Mouse (Mus musculus): ENCODE measurements around the gene Pla2g1b. TPM values are rescaled to one million over a fixed set of nuclear protein-coding genes. Genes with fewer than 3 reads are reported as not detected.
A peak's percentile ranks its signal among the peaks of the same experiment; 100 is the strongest.
"Not testable (repeated sequence)": the region's sequence is repeated elsewhere in the genome, so short reads cannot be mapped to it uniquely, and the experiment has no call there.

Gene Pla2g1b
- total RNA-seq, 2 experiments from 2014 or later = not detected

DNA sequence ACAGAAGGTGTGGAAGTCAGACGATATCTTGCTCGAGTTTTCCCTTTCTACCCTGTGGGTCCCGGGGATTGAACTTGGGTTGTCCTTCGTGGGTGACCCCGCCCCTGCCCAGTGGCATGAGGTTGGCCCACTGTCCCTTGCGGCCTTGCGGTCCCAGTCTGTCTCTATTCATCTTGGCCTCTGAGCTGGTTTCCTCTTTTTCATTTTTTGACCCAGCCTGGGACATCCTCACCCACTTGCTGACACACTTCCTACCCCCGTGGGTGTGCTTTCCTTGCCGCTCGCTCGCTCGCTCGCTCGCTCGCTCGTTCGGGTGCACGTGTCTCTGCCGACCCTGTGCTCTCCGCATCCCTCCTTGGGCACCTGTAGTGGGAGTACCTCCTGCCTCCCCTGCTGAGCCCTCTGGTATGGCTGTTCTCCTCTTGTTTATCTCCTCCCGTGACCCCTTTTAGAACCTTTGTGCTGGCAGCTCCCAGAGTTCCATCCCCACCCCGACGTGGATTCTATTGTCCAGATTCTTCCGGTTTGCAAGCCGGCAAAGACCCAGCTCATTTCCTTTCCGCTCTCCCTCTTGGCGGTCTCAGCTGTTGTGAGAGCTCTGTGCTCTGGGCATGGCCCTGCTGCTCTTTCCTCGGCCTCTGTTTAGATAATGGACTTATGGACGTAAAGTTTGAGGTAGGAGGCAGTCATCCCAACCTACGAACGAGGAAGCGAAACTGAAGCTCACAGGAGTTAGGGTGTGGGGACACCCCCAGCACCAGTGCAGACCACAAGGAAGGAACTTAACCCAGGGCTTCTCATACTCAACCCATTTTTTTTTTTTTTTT, 50.2 kb downstream of the Pla2g1b start:
- DNase-seq (ENCODE audit: low spot score in 2 of 2) = peak in 1 of 2 experiments; percentile 24
- intact Hi-C loops (cut with DNase I) = no loop called here

DNA sequence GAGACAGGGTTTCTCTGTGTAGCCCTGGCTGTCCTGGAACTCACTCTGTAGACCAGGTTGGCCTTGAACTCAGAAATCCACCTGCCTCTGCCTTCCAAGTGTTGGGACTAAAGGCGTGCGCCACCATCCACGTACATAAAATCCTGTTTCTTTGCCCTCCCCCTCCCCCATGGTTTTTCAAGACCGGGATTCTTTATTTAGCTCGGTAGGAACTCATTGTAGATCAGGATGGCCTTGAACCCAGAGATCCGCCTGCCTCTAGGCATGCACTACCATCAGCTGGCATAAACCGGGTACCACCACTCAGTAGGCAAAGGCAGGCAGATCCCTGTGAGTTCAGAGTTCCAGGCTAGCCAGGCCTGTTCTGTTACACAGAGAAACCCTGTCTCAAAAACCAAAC, 50.8 kb downstream of the Pla2g1b start:
- intact Hi-C loops (cut with DNase I) = no loop called here
- DNase-seq (ENCODE audit: low spot score in 2 of 2) = no peak

DNA sequence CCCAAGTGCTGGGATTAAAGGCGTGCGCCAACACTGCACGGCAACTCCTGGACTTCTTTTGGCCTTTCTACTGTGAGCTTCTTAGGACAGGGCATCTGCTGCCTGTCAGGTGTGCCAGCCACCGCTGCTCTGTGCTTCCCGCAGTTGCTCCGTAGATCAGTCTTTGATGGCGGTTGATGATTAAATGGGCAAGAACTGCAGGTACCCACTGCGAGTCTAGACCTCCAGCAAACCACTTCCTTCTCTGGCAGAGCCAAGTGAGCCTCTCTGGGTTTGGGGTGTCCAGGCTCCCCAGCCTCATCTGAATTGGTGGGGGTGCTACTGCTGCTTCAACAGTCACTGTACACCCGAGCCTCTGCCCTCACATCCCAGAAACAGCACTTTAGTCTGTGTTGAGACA, 51.4 kb downstream of the Pla2g1b start:
- no peak for DNase-seq (ENCODE audit: low spot score in 2 of 2)
- intact Hi-C loops (cut with DNase I) = no loop called here

DNA sequence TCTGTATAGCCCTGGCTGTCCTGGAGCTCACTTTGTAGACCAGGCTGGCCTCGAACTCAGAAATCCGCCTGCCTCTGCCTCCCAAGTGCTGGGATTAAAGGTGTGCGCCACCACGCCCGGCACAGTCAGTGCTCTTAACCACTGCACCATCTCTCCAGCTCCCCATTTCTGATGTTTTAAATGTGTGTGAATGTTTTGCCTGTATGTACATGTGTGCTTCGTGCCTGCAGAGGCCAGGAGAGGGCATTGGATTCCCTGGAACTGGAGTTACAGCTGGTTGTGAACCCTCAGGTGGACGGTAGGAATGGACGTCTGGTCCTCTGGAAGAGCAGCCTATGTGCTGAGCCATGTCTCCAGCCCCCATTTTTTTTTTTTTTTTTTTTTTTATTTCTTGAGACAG, 52.2 kb downstream of the Pla2g1b start:
- intact Hi-C loops (cut with DNase I) = not testable (repeated sequence)

DNA sequence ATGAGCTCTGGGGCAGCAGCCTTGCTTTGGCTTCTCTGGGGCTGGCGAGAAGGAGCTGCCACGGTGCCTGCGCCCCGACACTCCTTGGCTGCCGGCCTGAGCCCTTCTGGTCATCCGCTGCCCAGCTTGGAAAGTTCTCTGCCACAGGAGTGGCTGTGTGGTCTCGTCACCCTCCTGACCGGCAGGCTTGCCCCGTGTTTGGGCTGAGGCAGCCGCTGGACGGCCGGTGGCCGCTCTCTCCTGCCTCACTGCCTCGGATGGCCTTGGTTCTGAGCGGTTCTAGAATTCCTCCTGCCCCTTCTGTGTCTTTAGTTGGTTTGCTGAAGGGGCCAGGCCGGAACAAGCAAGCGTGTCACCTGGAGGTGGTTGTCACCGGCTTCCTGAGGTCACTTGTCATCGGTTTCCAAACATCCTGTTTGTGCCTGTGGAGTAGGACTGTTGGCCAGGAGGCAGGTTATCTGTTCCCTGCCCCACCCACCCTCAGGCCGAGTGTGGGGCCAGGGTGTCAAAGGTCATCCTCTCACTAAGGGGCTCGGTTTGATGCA, 54.3 kb downstream of the Pla2g1b start:
- intact Hi-C loops (cut with DNase I) = no loop called here
- peak in 1 of 2 experiments; percentile 20 for DNase-seq (ENCODE audit: low spot score in 2 of 2)

More for the DNA sequence above, 52.2 kb downstream of the Pla2g1b start:
- not testable (repeated sequence) for DNase-seq (ENCODE audit: low spot score in 2 of 2)

DNA sequence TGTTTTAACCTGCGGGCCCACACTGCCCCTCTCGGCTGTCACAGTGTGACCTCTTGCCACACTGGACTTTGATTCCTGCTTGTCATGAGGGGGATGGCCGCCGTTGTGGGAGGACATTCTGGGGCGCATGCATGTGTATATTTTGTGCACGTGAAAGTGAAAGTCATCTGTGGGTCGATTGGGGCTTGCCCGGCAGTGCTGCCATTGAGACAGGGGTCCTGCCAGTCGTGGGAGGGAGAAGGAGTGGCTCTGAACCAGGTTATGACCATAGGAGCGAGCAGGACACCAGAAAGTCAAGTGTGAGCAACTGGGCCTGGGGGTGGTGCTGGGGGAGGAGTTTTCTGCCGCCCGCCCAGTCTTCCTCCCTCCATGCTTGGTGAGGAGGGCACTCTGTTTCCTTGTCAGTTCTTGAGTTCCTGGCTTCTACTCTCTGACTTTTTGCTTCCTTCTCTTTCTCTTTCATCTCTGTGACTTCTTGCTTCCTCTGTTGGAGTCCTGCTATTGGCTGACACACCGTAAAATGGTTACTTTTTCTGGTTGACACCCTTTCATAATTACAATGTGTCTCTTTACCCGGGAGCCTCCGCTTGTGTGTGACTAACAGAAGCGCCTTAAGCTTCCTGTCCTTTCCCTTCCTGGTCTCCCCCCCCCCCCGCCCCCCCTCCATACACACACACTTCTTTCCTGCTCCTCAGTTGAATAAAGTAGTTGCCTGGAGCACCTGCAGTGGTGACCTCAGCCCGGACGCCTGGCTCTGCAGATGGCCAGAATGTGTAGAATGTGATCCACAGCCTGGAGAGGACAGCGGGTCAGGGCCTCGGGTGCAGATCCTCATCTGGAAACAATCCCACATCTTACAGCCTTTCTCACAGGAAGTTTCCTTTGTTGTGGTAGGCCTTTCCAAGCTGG, 55.7 kb downstream of the Pla2g1b start:
- no peak for DNase-seq (ENCODE audit: low spot score in 2 of 2)
- intact Hi-C loops (cut with DNase I) = no loop called here

DNA sequence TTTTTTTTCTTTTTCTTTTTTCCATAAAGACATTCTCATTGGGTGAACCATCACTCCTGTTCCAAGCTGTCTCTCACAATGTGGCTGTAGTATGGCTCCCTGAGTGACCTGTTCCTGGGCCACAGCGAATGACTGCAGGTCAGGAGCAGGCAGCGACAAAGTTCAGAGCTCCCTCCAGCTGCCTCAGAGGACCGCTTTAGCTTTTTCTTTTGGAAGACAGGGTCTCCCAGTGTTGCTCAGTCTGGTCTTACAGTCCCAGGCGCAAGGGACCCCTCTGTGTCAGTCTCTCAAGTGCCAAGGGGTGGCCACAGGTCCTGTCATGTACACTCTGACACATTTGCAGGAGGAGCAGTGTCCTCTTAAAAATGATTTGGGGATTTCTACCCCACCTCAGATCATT, 56.5 kb downstream of the Pla2g1b start:
- no peak for DNase-seq (ENCODE audit: low spot score in 2 of 2)
- intact Hi-C loops (cut with DNase I) = no loop called here

DNA sequence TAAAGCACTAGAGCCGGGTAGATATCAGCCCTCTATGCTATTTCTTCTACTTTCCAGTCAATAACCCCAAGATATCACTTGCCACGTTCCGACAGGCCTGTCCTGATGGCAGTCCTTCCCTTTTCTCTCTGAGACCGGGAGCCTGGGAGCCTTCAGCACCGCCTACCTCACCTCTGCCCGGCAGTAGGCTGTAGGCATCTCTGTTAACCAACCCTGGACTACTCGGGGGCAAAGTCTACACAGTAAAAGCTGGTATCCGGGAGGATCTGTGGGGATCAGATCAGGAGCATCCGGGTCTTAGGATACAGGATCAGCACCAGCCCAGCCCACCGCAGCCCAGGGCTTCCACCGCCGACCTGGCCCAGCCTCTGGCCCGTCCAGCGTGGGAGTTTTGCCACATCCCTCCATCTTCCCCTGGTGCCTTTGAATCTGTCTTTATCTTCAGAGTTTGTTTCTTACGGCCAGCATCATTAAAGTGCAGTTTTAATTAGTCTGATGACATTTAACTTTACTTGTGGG, 57.0 kb downstream of the Pla2g1b start:
- no peak for DNase-seq (ENCODE audit: low spot score in 2 of 2)
- intact Hi-C loops (cut with DNase I) = no loop called here

DNA sequence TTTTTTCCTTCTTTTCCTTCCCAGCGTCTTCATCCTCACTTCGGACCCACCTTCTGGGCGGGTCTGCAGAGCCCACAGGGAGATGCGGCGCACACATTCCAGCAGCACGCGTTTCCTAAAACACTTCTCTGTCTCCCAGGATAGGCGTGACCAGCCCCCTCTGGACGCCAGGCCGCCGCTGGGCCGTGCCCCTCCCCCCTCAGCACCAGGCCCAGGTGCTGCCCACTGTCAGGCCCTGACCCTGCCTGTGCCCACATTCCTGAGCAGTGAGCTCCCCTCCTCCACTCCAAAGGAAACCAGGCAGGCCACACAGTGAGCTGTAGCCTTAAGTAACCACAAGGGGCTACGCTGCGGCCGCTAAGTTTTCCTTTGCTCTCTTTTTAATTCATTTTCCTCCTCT, 57.9 kb downstream of the Pla2g1b start:
- intact Hi-C loops (cut with DNase I) = no loop called here
- no peak for DNase-seq (ENCODE audit: low spot score in 2 of 2)

Other genes starting within 250 kb of the Pla2g1b start
- gene Pop5, start 230.4 kb upstream of the Pla2g1b start, total RNA-seq (2021) = 100 to 1,000 TPM; 104 to 110 TPM
- gene Rnf10, start 193.4 kb upstream of the Pla2g1b start, total RNA-seq (2021) = 100 to 1,000 TPM; 248 to 266 TPM
- gene Coq5, start 186.6 kb upstream of the Pla2g1b start, total RNA-seq (2021) = 10 to 100 TPM; 39.3 to 39.7 TPM
- gene Dynll1, start 165.3 kb upstream of the Pla2g1b start, total RNA-seq (2021) = 100 to 1,000 TPM; 713 to 752 TPM
- 10 to 100 TPM; 71.0 to 77.6 TPM for gene Srsf9, start 139.1 kb upstream of the Pla2g1b start, total RNA-seq (2021)
- gene Gatc, start 125.1 kb upstream of the Pla2g1b start, total RNA-seq (2021) = 10 to 100 TPM; 19.9 to 20.9 TPM
- gene Triap1, start 125.0 kb upstream of the Pla2g1b start, total RNA-seq (2021) = 10 to 100 TPM; 27.0 to 29.0 TPM
- gene Cox6a1, start 117.3 kb upstream of the Pla2g1b start, total RNA-seq (2021) = 100 to 1,000 TPM; 793 to 810 TPM
- gene Msi1, start 36.7 kb upstream of the Pla2g1b start, total RNA-seq (2021) = 10 to 100 TPM; 45.2 to 49.2 TPM
- gene Sirt4, start 18.5 kb downstream of the Pla2g1b start, total RNA-seq (2021) = 10 to 100 TPM; 31.1 to 34.0 TPM
- 10 to 100 TPM; 19.9 to 21.0 TPM for gene Pxn, start 40.4 kb downstream of the Pla2g1b start, total RNA-seq (2021)
- gene Rplp0, start 93.2 kb downstream of the Pla2g1b start, total RNA-seq (2021) = 100 to 1,000 TPM; 208 to 218 TPM
- gene Gcn1l1, start 99.0 kb downstream of the Pla2g1b start, total RNA-seq (2021) = 10 to 100 TPM; 61.4 to 75.7 TPM
- 10 to 100 TPM; 86.0 to 96.7 TPM for gene Rab35, start 165.6 kb downstream of the Pla2g1b start, total RNA-seq (2021)